Mouse (Mus musculus) c-Kit-positive CD71-positive TER-119-negative erythroid progenitor cells, embryonic 14.5 days (primary cell): Measurements from ENCODE around the gene Rapgef3.

Experiments used
- DNase-seq: peaks from one replicate; pipeline ENCODE4 v3.0.0-alpha.2; 2013; ENCODE audit warnings: low read depth

Rapgef3 gene

GRCm38 (mm10) chr15:97773108-97773507 lies 5.3 kb upstream of the Rapgef3 start:
- no peak for DNase-seq

GRCm38 (mm10) chr15:97770280-97770679 lies 2.5 kb upstream of the Rapgef3 start:
- no peak for DNase-seq

GRCm38 (mm10) chr15:97768192-97768591 lies 420 bp upstream of the Rapgef3 start:
- no peak for DNase-seq

DNA sequence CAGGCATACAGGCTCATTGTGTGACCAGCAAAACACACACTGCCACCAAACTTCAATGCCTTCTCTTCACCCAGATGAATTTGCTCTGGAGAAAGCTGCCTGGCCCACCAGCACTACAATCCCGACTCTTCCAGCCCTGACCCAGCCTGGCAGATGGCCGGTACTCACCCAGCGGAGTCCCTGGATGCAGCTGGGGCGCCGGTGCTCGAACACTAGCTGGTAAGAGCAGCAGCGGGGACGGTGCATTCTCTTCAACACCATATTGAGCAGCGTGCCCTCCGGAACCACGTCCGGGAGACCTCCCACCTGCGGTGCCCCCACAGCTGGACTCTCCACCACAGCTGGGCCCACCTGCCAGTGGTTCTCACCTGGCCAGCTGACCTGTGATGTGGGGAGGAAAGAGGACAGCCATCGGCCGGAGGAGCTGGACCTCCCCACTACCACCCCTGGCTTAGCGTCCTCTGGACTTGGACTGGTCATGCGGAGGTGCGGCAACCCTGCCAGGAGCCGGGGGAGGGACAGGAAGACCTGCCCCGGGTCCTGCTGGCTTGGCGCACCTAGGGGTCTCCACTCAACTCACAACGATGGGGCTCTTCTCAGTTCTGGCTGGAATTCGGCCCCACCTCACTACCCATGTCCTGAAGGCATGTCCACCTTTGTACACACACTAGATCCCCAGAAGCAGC lies 1.0 kb downstream of the Rapgef3 start:
- DNase-seq: no peak

DNA sequence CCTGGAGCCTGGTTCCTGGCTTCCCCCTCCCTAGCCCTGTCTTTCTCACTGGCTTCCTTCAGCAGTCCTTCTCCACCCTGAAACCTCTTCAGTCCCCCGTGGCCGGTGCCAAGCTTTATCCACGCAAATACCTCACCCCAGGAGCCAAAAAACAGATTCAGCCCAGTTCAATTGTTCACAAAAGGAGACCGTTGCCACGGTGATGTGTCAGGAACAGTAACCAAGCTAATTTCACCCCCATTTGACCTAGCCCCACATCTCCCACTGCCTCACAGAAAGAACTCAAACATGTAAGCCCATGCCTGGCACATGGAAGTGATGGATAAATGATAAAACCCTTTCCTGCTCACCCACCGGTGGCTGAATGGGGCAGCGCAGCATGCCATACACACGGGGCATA lies 1.6 kb downstream of the Rapgef3 start:
- DNase-seq: no peak

DNA sequence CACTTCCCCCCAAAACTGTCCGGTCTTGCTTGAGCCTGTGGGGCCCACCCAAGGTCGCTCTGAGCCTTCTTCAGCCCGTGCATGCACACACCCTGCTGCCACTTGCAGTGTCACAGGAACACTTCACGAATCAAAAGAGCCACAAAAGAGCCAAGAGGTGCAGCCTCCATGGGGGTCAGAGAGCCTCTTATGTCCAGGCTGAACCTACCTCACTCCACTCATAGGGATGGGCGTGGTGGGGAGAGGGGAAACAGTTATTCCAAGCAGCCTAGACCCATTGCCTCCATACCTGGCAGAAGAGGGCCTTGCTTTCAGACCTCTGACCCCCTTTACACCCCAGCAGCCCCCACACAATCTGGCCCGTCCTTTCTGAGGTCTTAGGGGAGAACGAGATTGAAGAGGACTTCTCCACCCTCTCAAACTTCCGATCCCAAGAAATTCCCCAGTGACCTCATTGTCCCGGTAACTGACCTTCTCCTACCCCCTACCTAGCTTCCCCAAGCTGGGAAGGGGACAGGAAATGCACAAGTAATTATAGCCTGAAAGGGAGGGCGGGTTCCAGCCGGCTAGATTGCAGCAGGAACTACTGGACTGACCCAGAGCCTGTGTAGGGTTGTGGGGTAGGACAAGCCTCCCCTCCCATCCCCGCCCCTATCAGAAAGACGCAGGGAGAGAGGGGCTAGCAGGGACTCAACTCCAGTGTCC lies 2.5 kb downstream of the Rapgef3 start:
- DNase-seq: no peak

DNA sequence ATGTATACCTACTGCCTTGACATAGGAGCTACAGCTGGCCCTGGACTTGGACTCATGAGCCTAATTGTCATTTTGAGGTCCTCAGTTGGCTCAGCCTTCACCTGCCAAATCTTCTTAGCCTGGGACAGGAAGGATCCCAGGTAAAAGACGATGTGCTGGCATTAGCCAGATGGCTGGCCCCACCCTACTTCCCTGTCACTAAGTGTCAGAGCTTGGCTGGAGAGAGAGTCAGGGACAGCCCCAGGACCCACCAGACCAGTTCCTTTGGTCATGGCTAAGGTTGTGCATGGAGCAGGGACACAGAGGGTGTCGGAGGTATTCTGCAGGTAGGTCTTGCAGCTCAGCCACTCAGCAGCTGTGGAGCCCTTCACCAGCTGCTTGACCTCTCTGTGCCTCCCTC lies 3.2 kb downstream of the Rapgef3 start:
- no peak for DNase-seq

DNA sequence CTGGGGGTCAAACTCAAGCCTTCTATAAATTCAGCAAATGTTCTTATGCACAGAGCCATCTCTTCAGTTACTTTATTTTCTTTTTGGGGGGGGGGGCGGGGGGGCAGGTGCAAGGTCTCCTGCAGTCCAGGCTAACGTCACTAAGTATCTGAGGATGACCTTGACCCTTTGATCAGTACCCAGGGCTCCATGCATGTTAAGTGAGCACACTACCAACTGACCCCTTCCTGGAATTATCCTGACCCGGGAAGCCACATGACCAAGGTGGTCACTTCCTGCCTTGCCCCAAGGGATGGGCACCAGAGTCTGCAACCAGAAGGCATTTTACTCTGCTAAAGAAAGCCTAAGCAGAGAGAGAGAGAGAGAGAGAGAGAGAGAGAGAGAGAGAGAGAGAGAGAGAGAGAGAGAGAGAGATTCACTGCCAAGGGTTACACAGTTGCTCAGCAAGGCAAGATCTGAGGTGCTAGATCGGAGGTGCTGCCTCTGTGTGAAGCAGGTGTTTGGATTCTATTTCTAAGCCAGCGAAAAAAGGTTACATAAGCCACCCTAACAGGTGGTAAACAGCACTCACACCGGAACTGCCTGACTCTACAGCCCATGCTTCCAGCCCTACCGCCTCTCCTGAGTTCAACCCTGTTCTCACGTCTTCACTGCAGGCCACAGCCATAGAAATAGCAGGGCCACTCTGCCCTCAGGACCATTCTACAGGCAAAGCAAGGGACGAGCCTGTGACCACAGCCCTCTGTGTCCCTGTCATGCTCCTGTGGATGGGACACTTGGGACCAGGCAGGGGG lies 4.3 kb downstream of the Rapgef3 start:
- DNase-seq: no peak

DNA sequence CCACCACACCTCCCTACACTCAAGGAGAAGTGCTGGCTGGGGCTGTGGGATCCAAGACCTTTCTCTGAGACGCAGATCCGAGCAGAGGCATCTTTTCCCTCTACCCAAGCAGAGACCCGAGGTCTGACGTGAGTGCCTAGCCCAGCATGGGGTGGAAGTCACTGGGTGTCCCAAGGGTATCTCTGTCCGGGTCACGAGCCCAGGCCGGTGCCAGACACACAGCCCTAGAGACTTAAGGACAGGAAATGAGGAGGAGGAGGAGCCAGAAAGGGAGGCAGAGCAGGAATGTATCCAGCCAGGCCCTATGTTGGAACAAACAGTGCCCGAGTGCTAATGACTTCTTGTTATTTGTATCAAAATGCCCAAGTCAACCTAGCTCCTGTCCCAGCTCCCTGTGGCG lies 5.0 kb downstream of the Rapgef3 start:
- no peak for DNase-seq

DNA sequence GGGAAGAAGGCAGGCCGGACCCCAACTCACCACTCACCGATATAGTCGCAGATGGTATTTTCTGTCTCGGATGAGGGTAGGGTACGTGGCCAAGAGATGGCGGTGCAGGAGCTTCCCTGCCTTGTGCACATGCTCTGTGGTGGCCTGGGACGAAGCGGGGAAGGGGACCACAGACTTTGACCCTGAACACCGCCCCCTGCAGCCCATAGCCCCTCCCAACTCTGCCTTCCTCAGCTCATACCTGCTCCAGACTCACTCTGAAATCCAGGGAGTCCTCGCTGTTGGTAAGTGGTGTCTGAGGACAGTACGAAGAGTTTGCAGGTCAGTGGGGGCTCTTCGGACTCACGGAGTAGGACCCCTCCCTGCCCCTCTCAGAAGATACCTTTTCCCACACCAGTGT lies 6.3 kb downstream of the Rapgef3 start:
- no peak for DNase-seq

DNA sequence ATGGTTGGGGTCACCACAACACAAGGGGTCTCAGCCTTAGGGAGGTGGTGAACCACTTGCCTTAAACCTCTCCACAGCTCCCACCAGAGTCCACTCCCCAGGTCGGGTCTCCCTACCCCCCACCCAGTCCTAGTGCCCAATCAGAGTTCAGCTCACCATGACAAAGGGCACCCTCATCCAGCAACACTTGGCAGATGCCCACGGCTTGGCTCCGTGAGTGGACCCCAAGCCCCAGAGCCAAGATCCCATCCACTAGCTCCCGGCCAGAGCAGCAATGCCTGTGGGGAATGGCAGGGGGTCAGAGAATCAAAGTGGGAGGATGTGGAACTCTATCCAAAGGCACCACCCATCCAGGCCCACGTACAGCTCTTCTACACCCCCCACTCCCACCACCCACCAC lies 6.8 kb downstream of the Rapgef3 start:
- DNase-seq: no peak

- no peak for DNase-seq
Observed at GRCm38 (mm10) chr15:97760006-97760405, 7.8 kb downstream of the Rapgef3 start.

DNA sequence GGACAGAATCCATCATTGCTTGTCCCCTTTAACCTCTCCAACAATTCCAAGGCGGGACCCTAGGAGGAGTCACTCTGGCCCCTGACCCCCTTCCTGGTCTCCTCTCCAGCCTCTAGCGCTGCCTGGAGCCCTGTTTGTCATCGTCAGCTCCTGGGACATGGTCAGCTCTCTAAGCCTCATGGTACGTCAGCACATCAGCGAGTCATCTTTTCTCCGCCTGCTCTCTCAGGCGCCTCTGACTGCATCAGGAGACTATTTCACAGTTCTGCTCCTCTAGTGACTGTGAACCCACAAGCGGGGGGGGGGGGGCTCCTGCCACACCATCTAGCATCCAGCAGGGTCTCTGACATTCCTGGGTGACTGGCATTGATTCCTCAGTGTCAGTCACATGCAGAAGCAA lies 12.4 kb downstream of the Rapgef3 start:
- no peak for DNase-seq

GRCm38 (mm10) chr15:97754476-97754875 lies 13.3 kb downstream of the Rapgef3 start:
- no peak for DNase-seq

DNA sequence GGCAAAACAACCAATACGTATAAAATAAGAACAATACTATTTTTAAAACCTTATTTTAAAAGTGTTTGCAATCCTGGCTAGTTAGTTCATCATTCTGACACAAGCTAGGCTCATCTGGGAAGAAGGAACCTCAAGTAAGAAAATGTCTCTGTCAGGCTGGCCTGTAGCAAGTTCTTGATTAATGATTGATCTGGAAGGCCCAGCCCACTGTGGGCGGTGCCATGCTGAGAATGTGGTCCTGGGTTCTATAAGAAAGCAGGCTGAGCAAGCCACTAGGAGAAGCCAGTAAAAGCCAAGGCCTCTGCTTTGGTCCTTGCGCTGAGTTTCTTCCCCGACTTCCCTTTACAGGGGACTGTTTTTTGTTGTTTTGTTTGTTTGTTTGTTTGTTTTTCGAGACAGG lies 15.3 kb downstream of the Rapgef3 start:
- DNase-seq: no peak

GRCm38 (mm10) chr15:97751676-97752075 lies 16.1 kb downstream of the Rapgef3 start:
- DNase-seq: no peak

GRCm38 (mm10) chr15:97750697-97751096 lies 17.1 kb downstream of the Rapgef3 start:
- DNase-seq: no peak

DNA sequence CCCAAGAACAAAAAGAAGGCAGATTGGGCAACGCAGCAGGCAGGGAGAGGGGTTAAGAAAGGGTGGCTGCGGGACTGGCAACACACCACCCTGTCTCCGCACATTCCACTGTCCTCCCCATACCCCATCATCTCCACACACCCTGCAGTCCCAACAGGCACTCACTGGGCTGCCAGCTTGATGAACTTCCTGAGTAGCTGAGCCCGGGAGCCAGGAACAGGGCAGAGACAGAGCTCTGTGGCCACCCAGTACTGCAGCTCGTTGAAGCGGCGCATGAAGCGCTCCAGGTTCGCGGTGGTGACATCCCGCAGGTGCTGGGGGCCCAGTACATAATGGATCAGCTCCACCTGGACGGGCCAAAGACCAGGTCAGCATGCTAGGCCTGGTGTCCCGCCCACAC lies 17.9 kb downstream of the Rapgef3 start:
- no peak for DNase-seq

DNA sequence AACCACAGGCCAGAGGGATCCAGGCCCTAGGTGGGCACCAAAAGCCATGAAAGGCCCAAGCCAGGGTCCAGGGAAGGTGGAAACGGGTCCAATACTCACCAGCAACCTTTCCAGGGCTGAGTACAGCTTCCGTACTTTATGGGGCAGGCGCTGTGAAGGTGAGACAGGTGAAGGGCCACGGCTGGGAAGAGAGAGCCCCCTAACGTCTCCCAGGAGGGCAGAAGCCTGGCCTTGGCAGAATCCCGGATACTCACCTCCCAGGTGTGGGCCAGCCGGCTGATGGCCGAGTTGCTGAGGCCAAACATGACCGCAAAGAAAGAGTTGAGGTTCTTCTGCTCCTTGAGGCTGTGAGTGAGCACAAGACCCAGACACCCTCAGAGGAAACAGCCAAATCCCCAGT lies 18.4 kb downstream of the Rapgef3 start:
- no peak for DNase-seq

- DNase-seq: no peak
Observed at GRCm38 (mm10) chr15:97748964-97749363, 18.8 kb downstream of the Rapgef3 start.

GRCm38 (mm10) chr15:97748309-97748708 lies 19.5 kb downstream of the Rapgef3 start:
- no peak for DNase-seq

DNA sequence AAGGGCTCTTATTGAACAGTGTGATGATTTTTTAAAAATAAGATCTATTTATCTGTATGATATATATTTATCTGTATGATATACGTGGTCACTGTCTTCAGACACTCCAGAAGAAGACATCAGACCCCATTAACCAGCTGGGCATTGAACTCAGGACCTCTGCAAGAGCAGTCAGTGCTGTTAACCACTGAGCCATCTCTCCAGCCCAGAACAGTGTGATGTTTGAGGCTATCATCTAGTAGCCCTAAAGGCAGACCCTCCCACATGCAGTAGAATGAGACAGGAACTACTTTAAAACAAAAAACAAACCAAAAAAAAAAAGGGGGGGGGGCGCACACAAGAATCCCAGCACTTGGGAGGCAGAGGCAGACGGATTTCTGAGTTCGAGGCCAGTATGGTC lies 20.3 kb downstream of the Rapgef3 start:
- DNase-seq: no peak

- no peak for DNase-seq
Observed at GRCm38 (mm10) chr15:97746748-97747147, 21.0 kb downstream of the Rapgef3 start.
